Mouse (Mus musculus): ENCODE measurements around the gene Tmem106c. TPM values are rescaled to one million over a fixed set of nuclear protein-coding genes. Genes with fewer than 3 reads are reported as not detected.

The Tmem106c gene
- 38.6 and 74.5 TPM in 2 replicates for polyA plus RNA-seq (2012; rRNA removed; ENCODE audit: low replicate concordance)

DNA sequence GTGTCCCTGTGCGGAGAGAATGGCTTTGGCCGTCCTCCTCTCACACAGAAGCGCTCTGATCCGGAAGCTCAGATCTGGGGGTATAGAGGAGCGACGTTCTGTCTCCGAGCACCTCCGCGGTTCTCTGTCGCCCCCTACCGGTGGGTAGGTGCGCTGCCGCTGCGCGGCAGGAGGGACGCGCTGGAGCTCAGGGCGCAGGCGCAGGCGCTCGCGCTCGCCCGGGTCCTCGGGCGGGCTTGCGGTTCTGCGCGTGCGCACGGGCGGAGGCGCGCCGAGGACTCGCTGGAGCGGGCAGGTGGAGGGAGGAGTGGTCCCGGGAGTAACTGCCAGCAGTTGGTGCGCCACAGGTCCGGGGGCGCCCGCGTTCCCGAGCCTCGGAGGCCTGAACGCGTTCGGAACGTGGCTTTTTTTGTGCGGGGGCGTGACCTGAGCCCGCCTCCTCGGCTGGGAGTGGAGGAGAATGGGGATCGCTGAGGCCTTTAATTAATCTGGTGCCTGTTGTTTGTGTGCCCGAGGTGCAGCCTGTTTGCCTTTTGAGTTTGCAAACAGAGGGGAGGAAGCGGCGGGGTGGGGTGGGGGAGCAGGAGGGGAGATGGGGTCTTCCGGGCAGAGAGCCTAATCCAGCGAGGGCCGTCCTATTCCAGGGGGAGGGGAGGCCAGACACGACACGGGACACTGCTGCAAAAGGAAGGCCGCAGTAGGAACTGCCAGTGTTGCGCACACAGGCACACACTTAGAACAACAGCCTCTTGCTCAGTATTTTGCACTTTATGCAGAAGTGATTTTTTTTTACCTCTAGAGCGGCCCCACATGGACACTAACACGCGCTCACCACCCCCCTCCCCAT is at the start of gene Tmem106c:
Gene Tmem106c, plus strand, starts transcription at position 212 of the 847 bp plus-strand sequence.

DNA sequence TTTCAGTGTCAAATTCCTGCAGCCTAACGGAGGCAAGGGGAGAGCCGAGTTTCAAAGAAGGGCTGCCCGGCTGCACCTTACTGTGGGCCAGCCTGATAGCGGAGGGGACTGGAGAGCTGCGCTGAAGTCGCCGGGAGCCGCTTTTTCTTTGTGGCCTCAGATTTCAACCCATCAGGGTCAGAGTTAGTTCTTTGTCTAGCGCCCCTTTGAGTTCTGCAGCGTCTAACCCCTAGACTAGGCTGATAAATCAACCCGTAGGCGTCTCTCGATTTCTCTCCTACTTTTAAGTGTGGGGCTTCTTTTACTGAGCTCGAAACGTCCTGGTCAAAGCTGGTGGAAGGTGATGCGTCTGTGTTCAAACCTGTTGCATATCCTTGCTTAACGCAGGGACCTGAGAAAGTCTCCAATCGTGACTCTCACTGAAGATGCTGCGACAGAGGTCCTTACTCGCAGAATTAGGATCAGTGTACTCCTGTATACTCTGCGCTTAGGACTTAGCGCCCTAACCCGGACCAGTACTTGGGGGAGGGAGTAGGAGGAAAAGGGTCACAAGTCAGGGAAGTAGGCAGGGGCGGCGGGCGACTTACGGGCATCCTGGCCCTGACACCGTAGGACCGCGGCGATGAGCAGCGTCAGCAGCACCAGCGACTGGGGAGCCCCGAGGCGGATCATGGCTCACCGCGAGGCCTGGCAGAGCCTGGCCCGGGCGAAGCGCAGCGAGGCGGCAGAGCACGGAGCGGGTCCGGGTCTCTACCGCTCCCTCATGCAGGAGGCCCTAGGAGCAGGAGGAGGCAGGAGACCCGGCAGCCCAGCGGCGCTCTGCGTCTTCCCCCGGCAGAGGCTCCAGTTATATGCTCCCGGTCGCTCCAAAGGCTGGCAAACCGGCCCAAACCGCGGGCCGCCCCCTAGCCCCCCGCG is 40.1 kb downstream of the Tmem106c start, which contains the start of gene Col2a1:
Gene Col2a1, minus strand, starts transcription at position 874 of the 918 bp plus-strand sequence.

Other genes starting within 250 kb of the Tmem106c start
- 1.7 and 3.5 TPM in 2 replicates for gene Endou, start 232.9 kb upstream of the Tmem106c start, polyA plus RNA-seq (2012; rRNA removed; ENCODE audit: low replicate concordance)
- 43.5 and 44.3 TPM in 2 replicates for gene Rapgef3, start 196.2 kb upstream of the Tmem106c start, polyA plus RNA-seq (2012; rRNA removed; ENCODE audit: low replicate concordance)
- gene Slc48a1, start 185.7 kb upstream of the Tmem106c start, polyA plus RNA-seq (2012; rRNA removed; ENCODE audit: low replicate concordance): 157 and 161 TPM in 2 replicates
- gene Hdac7, start 119.7 kb upstream of the Tmem106c start, polyA plus RNA-seq (2012; rRNA removed; ENCODE audit: low replicate concordance): 111 and 194 TPM in 2 replicates
- 7.4 and 8.1 TPM in 2 replicates for gene Vdr, start 53.6 kb upstream of the Tmem106c start, polyA plus RNA-seq (2012; rRNA removed; ENCODE audit: low replicate concordance)
- 0.04 TPM in 2 replicates for gene Col2a1, start 40.5 kb downstream of the Tmem106c start, polyA plus RNA-seq (2012; rRNA removed; ENCODE audit: low replicate concordance)
- 17.8 and 350 TPM in 2 replicates for gene Pfkm, start 128.4 kb downstream of the Tmem106c start, polyA plus RNA-seq (2012; rRNA removed; ENCODE audit: low replicate concordance)
- 9.2 and 13.4 TPM in 2 replicates for gene Senp1, start 129.5 kb downstream of the Tmem106c start, polyA plus RNA-seq (2012; rRNA removed; ENCODE audit: low replicate concordance)
- 39.8 and 71.3 TPM in 2 replicates for gene Asb8, start 201.4 kb downstream of the Tmem106c start, polyA plus RNA-seq (2012; rRNA removed; ENCODE audit: low replicate concordance)
- gene Ccdc184, start 203.0 kb downstream of the Tmem106c start, polyA plus RNA-seq (2012; rRNA removed; ENCODE audit: low replicate concordance): 0.19 and 0.32 TPM in 2 replicates
- gene Olfr288, start 231.3 kb downstream of the Tmem106c start, polyA plus RNA-seq (2012; rRNA removed; ENCODE audit: low replicate concordance): not detected in 2 replicates

All from mammary gland, adult 2 months (tissue).